8 mouse cellular contexts compared by ENCODE assay signal in genomic region chr14:21498361-21498996, GRCm38 (mm10). TPM values are rescaled to one million over a fixed set of nuclear protein-coding genes. Genes with fewer than 3 reads are reported as not detected.
DNase-seq lines count a peak whose midpoint lies in the region; ATAC-seq lines count a peak whose summit lies in the region.

No protein-coding gene starts in this region.

- DNase-seq in embryo, embryonic 10.5 days (ENCODE audit: low spot score), result peak; percentile 50
- no peak for DNase-seq in embryo, embryonic 11 days
- peak; percentile 19 for DNase-seq in urinary bladder, postnatal 14 days (ENCODE audit: low spot score)
- no peak for DNase-seq in urinary bladder, adult 2 months (ENCODE audit: low spot score)
- peak; percentile 83 for DNase-seq in intestine, embryonic 14.5 days (ENCODE audit: low spot score)
- DNase-seq in lung, postnatal 10 days, result no peak

- H3K4me2 ChIP-seq in intestine, embryonic 14.5 days (ENCODE audit: low read length), result peak overlapping the region; percentile 78
- H3K4me2 ChIP-seq in neural tube, embryonic 13.5 days, result peak overlapping the region; percentile 73

- peaks cover 26% of the 10 kb centered on the region for H3K4me1 ChIP-seq in intestine, embryonic 14.5 days (replicated peaks; ENCODE audit: control insufficient read depth, insufficient read depth, low read length)
- H3K4me1 ChIP-seq in neural tube, embryonic 13.5 days (replicated peaks), result peaks cover 30% of the 10 kb centered on the region

- peak overlapping the region; percentile 59 for H3K4me3 ChIP-seq in intestine, embryonic 14.5 days (ENCODE audit: low read depth, low read length)
- peak overlapping the region; percentile 86 for H3K4me3 ChIP-seq in neural tube, embryonic 13.5 days

- 3% methylated on average over 7 of the region's 7 CpGs for WGBS in intestine, embryonic 14.5 days
- 5% methylated on average over 7 of the region's 7 CpGs for WGBS in neural tube, embryonic 13.5 days

- peak overlapping the region; percentile 80 for H3K9ac ChIP-seq in intestine, embryonic 14.5 days (ENCODE audit: low read length)
- H3K9ac ChIP-seq in neural tube, embryonic 13.5 days, result peak overlapping the region; percentile 98

- H3K9me3 ChIP-seq in intestine, embryonic 14.5 days (ENCODE audit: control insufficient read depth, low read length), result no peaks in the 10 kb centered on the region
- H3K9me3 ChIP-seq in neural tube, embryonic 13.5 days, result no peaks in the 10 kb centered on the region

- ATAC-seq in intestine, embryonic 14.5 days (replicated peaks; ENCODE audit: low FRiP score, low TSS enrichment, low read depth), result no peak
- ATAC-seq in neural tube, embryonic 13.5 days (ENCODE audit: low read depth), result no peak
- ATAC-seq in inflammation-experienced regulatory T-cells, adult 6 months, result no peak

- peak overlapping the region; percentile 85 for H3K27ac ChIP-seq in intestine, embryonic 14.5 days (ENCODE audit: low read depth)
- H3K27ac ChIP-seq in neural tube, embryonic 13.5 days (replicated peaks), result peak overlapping the region; percentile 99

- no peaks in the 10 kb centered on the region for H3K36me3 ChIP-seq in intestine, embryonic 14.5 days (ENCODE audit: control insufficient read depth, insufficient read depth, low read length)
- no peaks in the 10 kb centered on the region for H3K36me3 ChIP-seq in neural tube, embryonic 13.5 days

- no peaks in the 10 kb centered on the region for H3K27me3 ChIP-seq in intestine, embryonic 14.5 days (replicated peaks; ENCODE audit: control insufficient read depth, insufficient read depth, low read length)
- H3K27me3 ChIP-seq in neural tube, embryonic 13.5 days, result no peaks in the 10 kb centered on the region

RNA-seq across cellular contexts. Expression of gene Kat6b, which starts 17.2 kb away (rescaled TPM):
- polyA plus RNA-seq in urinary bladder, adult 2 months (2012; rRNA removed), result 10.2 and 19.3 TPM in 2 replicates
- polyA plus RNA-seq in intestine, embryonic 14.5 days (2014; fragmentation: Nextera tagmentation; extraction: Ambion mirVana), result 18.0 and 19.6 TPM in 2 replicates
- 19.1 and 19.6 TPM in 2 replicates for polyA plus RNA-seq in neural tube, embryonic 13.5 days (2015; fragmentation: Nextera tagmentation; extraction: Ambion mirVana)
- polyA plus RNA-seq in inflammation-experienced regulatory T-cells, adult 6 months (2017; shearing (Covaris generic)), result 10 to 100 TPM in 2 of 3 experiments, 1 to 10 TPM in 1; 9.0 to 23.5 (median 20.5) TPM

Comparison
In these comparisons a context has a peak if more than half of its experiments do, and no peak if none do; other contexts are left out.
1. DNase-seq: peak in embryo, embryonic 10.5 days (single experiment), urinary bladder, postnatal 14 days (single experiment) and intestine, embryonic 14.5 days (single experiment); none in embryo, embryonic 11 days (single experiment), urinary bladder, adult 2 months (single experiment) and lung, postnatal 10 days (single experiment).